Mouse (Mus musculus): Measurements from ENCODE around the gene Cnnm3. TPM values are rescaled to one million over a fixed set of nuclear protein-coding genes. Genes with fewer than 3 reads are reported as not detected.

Gene Cnnm3
- 3.5 and 3.7 TPM in 2 replicates for polyA plus RNA-seq (2015; fragmentation: Nextera tagmentation; extraction: Ambion mirVana)

DNA sequence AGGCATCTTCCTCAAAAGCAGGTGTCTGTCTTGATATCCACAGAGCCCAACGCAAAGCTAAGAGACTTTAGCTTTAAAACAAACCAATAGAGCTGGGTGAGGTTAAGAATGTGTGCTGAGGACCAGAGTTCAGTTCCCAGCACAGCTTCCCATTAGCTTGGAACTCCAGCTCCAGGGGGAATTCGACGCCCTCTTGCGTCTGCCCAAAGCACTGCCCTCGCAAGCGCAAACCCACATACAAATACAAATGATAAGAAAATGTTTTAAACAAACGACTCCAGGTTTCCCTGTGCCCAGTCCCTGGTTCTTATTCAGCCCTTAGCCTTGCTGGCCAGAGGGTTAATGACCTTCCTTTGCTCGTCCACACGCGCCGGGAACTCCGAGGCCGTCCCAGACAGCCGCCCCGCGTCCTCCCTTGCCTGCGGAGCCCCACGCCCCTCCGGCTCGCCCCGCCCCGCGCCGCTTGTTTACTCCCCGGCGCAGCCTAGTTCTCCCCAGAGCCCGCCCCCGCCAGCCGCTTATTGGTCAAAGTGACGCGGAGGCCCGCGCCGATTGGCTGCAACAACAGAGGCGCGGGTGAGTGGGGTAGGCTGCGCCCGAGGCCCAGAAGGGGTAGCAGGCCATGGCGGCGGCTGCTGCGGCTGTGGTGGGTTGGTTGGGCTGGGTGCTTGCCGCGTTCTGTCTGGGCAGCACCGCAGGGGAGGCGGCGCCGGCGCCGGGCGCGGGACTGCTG, at the start of gene Cnnm3:
Cnnm3 (plus strand) TSS at position 579 of the 733 bp plus-strand sequence.
- peaks cover 26% of the 10 kb centered on the region for H3K4me1 ChIP-seq (ENCODE audit: insufficient read depth, low read length)
- H3K9me3 ChIP-seq (ENCODE audit: low read length): no peaks in the 10 kb centered on the region
- peaks cover 6% of the 10 kb centered on the region for H3K36me3 ChIP-seq (ENCODE audit: insufficient read depth, low read length)
- WGBS: 1% methylated on average over 49 of the region's 51 CpGs
- H3K4me2 ChIP-seq (replicated peaks; ENCODE audit: low read depth, low read length): peak within 1 kb of the TSS; percentile 88
- peak; percentile 98 for ATAC-seq (ENCODE audit: low FRiP score, low TSS enrichment)
- no peaks in the 10 kb centered on the region for H3K27me3 ChIP-seq (ENCODE audit: insufficient read depth, low read length)
- peak within 1 kb of the TSS; percentile 87 for H3K9ac ChIP-seq (replicated peaks; ENCODE audit: low read length)
- H3K4me3 ChIP-seq (ENCODE audit: low read length): peak within 1 kb of the TSS; percentile 86
- H3K27ac ChIP-seq (ENCODE audit: low read length): peak within 1 kb of the TSS; percentile 97

DNA sequence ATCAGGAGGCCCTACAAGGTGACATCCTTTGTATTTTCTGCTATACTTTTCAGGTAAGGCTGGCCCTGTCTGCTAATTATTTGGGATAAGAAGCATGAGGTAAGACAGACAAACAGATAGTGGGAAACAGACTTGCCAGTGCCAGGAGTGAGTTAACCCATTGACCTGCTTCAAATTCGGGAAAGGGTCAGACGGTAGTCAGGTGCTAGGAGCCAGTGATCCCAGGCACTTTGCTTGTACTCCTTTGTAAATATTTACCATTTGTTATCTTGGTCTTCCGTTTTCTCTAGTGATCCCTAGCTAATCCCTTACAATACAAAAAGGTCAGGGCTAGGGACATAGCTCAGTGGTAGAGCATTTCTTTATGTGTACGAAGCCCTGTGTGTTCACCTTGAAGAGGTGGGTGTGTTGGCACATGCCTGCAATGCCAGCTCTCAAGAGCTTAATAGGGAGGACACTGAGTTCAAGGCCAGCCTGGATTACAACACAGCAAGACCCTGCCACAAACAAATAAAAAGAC, 46.0 kb upstream of the Cnnm3 start:
- WGBS: 76% methylated on average over 4 of the region's 4 CpGs

DNA sequence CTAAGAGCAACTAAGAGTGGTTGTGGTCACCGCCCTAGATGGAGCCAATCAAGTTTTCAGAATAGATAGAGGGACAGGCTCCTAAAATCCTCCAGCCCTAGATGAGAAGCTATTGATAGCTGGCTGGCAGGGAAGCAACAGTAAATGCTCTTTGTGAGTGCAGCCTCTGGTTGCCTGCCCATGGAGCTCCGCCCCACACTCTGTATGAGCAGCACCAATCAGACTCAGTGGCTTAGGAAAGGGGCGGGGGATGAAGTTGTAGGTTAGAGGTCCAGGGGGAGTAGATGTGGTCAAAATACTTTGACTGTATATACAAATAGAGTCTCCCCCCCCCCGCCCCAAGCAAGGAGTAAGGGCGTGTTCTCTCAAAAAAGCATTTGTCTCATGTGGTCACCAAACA, 44.2 kb upstream of the Cnnm3 start:
- ATAC-seq (ENCODE audit: low FRiP score, low TSS enrichment): no peak
- H3K27me3 ChIP-seq (ENCODE audit: insufficient read depth, low read length): no peaks in the 10 kb centered on the region
- no peak overlapping the region for H3K4me2 ChIP-seq (replicated peaks; ENCODE audit: low read depth, low read length)
- H3K36me3 ChIP-seq (ENCODE audit: insufficient read depth, low read length): no peaks in the 10 kb centered on the region
- no peaks in the 10 kb centered on the region for H3K9me3 ChIP-seq (ENCODE audit: low read length)
- H3K4me1 ChIP-seq (ENCODE audit: insufficient read depth, low read length): peaks cover 6% of the 10 kb centered on the region
- H3K27ac ChIP-seq (ENCODE audit: low read length): no peak overlapping the region
- 60% methylated on average over 5 of the region's 5 CpGs for WGBS
- no peak overlapping the region for H3K9ac ChIP-seq (replicated peaks; ENCODE audit: low read length)
- no peak overlapping the region for H3K4me3 ChIP-seq (ENCODE audit: low read length)

More for the DNA sequence above, 46.0 kb upstream of the Cnnm3 start:
- no peak for ATAC-seq (ENCODE audit: low FRiP score, low TSS enrichment)
- no peaks in the 10 kb centered on the region for H3K9me3 ChIP-seq (ENCODE audit: low read length)
- H3K9ac ChIP-seq (replicated peaks; ENCODE audit: low read length): no peak overlapping the region
- H3K4me2 ChIP-seq (replicated peaks; ENCODE audit: low read depth, low read length): no peak overlapping the region
- no peaks in the 10 kb centered on the region for H3K4me1 ChIP-seq (ENCODE audit: insufficient read depth, low read length)
- no peak overlapping the region for H3K27ac ChIP-seq (ENCODE audit: low read length)
- H3K36me3 ChIP-seq (ENCODE audit: insufficient read depth, low read length): no peaks in the 10 kb centered on the region
- H3K27me3 ChIP-seq (ENCODE audit: insufficient read depth, low read length): no peaks in the 10 kb centered on the region
- H3K4me3 ChIP-seq (ENCODE audit: low read length): no peak overlapping the region

DNA sequence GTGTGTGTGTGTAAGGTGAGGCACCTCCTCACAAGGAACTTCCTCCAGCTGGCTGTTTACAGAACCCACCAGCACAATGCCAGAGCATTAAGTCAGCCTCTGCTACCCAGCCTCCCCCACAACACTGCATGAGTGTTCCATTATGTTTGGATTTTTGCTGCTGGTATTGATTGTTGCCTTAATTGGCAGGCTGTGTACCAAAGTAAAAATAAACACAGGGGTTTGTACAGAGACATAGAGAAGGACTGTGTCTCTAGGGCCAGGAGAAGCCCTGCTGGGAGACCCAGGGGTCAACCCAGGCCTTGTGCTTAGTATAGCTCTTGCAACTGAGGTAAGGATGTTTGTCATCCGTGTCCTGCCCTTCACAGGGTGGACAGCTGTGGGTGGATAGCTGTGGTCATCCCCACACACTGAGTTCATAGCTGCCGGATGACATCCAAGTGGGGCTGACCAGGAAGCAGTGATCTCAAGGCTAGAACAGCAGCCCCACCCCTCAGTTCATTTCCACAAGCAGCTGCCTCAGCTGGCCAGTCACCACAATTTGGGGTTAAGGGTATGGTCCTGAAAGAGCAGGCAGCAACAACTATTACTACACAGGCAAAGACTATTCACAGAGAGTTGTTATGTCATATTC, 41.7 kb upstream of the Cnnm3 start:
- Histone ChIP-seq H3K4me3 (ENCODE audit: low read length) (no peak overlapping the region), H3K9ac (replicated peaks; ENCODE audit: low read length) (no peak overlapping the region), H3K36me3 (ENCODE audit: insufficient read depth, low read length) (no peaks in the 10 kb centered on the region), H3K27me3 (ENCODE audit: insufficient read depth, low read length) (no peaks in the 10 kb centered on the region), H3K4me1 (ENCODE audit: insufficient read depth, low read length) (peaks cover 30% of the 10 kb centered on the region), H3K27ac (ENCODE audit: low read length) (no peak overlapping the region), H3K9me3 (ENCODE audit: low read length) (no peaks in the 10 kb centered on the region), H3K4me2 (replicated peaks; ENCODE audit: low read depth, low read length) (no peak overlapping the region)
- no peak for ATAC-seq (ENCODE audit: low FRiP score, low TSS enrichment)
- WGBS: 50% methylated on average over 2 of the region's 2 CpGs

DNA sequence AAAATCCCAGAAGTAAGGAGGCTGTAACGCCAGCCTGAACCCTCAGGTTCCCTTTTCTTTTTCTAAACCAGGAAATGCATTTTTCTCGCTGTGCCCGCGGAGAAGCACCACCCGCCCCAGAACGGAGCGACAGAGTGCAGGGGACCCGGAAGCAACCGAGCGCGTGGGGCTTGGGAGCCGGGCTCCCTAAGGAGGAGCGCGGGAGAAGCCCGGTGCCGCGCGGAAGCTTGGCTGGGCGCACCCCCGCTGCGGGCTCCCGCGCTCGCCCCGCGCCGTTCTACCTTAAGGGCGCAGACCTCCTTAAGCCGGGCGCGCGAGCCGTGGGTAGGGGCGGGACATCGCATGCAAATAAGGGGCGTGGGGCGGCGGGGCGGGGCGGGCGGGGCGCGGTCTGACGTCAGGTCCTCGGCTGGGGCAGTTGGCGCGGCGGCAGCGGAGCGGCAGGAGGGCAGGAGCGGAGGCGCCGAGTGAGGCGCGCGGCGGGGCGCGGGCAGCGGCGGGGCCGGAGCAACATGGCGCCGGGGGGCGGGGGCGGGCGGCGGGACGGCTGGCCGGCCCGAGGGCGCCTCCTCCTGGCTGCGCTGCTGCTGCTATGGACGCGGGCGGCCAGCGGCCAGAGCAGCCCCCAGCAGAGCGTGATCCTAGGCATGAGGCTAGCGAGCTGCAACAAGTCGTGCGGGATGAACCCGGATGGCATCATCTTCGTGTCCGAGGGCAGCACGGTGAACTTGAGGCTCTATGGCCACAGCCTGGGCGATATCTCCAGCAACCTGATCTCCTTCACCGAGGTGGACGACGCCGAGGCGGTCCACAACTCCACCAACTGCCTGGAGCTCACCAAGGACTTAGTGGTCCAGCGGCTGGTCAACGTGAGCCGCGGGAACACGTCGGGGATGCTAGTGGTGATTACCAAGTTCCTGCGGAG, 40.2 kb upstream of the Cnnm3 start, which contains the start of gene Cnnm4:
Cnnm4 (plus strand) TSS at position 440 of the 925 bp plus-strand sequence.
- peak; percentile 92 for ATAC-seq (ENCODE audit: low FRiP score, low TSS enrichment)
- peak within 1 kb of the TSS; percentile 82 for H3K4me2 ChIP-seq (replicated peaks; ENCODE audit: low read depth, low read length)
- peak within 1 kb of the TSS; percentile 54 for H3K27ac ChIP-seq (ENCODE audit: low read length)
- peak within 1 kb of the TSS; percentile 61 for H3K4me3 ChIP-seq (ENCODE audit: low read length)
- H3K36me3 ChIP-seq (ENCODE audit: insufficient read depth, low read length): no peaks in the 10 kb centered on the region
- WGBS: under 1% methylated on average over 73 of the region's 98 CpGs
- no peaks in the 10 kb centered on the region for H3K27me3 ChIP-seq (ENCODE audit: insufficient read depth, low read length)
- peaks cover 45% of the 10 kb centered on the region for H3K4me1 ChIP-seq (ENCODE audit: insufficient read depth, low read length)
- H3K9ac ChIP-seq (replicated peaks; ENCODE audit: low read length): peak within 1 kb of the TSS; percentile 75
- H3K9me3 ChIP-seq (ENCODE audit: low read length): no peaks in the 10 kb centered on the region

DNA sequence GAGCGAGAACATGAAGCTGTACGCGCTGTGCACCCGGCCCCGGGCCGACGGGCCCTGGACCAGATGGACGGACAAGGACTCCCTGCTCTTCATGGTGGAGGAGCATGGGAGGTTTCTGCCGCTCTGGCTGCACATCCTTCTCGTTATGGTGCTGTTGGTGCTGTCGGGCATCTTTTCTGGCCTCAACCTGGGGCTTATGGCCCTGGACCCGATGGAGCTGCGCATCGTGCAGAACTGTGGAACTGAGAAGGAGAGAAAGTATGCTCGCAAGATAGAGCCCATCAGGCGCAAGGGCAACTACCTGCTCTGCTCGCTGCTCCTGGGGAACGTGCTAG, 39.6 kb upstream of the Cnnm3 start:
- H3K4me3 ChIP-seq (ENCODE audit: low read length): peak overlapping the region; percentile 61
- no peaks in the 10 kb centered on the region for H3K9me3 ChIP-seq (ENCODE audit: low read length)
- peak overlapping the region; percentile 25 for H3K27ac ChIP-seq (ENCODE audit: low read length)
- H3K9ac ChIP-seq (replicated peaks; ENCODE audit: low read length): peak overlapping the region; percentile 75
- H3K4me2 ChIP-seq (replicated peaks; ENCODE audit: low read depth, low read length): peak overlapping the region; percentile 82
- H3K27me3 ChIP-seq (ENCODE audit: insufficient read depth, low read length): no peaks in the 10 kb centered on the region
- peaks cover 52% of the 10 kb centered on the region for H3K4me1 ChIP-seq (ENCODE audit: insufficient read depth, low read length)
- ATAC-seq (ENCODE audit: low FRiP score, low TSS enrichment): peak; percentile 16; the same call in 1 of the 2 replicates
- WGBS: 12% methylated on average over 18 of the region's 18 CpGs
- H3K36me3 ChIP-seq (ENCODE audit: insufficient read depth, low read length): no peaks in the 10 kb centered on the region

DNA sequence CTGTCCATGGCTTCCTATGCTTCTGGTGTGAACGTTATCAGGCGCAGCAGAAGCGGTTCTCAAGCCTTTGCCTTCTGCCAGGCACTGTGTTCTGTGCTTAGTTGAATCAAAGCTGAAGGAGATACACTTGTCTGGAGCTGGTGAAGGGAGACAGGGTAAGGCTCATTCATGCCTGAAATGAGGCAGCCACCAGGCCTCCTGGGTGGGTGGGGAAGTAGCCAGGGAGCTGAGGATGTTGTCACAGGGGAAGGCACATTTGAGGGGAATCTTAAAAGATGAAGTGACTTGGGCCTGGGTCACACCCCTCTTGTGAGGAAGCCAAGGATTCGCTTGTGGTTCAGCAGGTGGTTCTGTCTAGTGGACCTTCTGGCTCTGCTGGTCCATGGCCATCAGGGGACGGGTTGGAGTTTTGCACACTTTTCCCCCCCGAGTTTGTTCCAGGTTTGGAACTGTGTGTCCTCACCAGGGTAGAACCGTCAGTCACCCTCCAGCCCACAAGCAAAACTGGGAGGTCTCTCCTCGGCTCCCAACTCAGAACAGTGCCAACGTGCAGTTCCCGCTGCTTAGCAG, 38.4 kb upstream of the Cnnm3 start:
- Histone ChIP-seq H3K4me2 (replicated peaks; ENCODE audit: low read depth, low read length) (peak overlapping the region; percentile 82), H3K9me3 (ENCODE audit: low read length) (no peaks in the 10 kb centered on the region), H3K9ac (replicated peaks; ENCODE audit: low read length) (0 out of 2 replicates have a peak overlapping the region, but pooled peaks have one; percentile 35), H3K27ac (ENCODE audit: low read length) (no peak overlapping the region), H3K27me3 (ENCODE audit: insufficient read depth, low read length) (no peaks in the 10 kb centered on the region), H3K36me3 (ENCODE audit: insufficient read depth, low read length) (no peaks in the 10 kb centered on the region), H3K4me1 (ENCODE audit: insufficient read depth, low read length) (peaks cover 61% of the 10 kb centered on the region), H3K4me3 (ENCODE audit: low read length) (peak overlapping the region; percentile 61)
- no peak for ATAC-seq (ENCODE audit: low FRiP score, low TSS enrichment)
- WGBS: 57% methylated on average over 10 of the region's 10 CpGs

DNA sequence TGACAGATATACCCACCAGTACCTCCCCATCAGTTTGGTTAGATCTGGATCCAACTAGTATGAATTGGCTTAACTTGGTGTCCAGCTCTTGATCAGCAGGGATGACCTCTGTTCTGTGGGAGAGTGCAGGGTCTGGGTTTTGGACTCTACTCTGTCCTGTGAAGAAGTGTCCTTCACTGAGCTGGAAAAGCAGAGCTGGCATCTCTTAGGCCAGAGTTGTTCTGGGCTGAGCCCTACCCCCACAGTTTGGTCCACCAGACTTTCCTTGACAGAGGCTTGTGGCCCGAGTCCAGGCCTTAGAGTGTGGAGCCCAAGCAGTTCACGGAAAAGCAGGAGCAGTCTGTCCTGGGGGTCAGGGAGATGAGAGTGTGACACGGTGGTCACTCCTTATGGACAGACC, 37.0 kb upstream of the Cnnm3 start:
- WGBS: 45% methylated on average over 3 of the region's 3 CpGs
- no peak overlapping the region; the same call in 1 of the 2 replicates for H3K9ac ChIP-seq (replicated peaks; ENCODE audit: low read length)

DNA sequence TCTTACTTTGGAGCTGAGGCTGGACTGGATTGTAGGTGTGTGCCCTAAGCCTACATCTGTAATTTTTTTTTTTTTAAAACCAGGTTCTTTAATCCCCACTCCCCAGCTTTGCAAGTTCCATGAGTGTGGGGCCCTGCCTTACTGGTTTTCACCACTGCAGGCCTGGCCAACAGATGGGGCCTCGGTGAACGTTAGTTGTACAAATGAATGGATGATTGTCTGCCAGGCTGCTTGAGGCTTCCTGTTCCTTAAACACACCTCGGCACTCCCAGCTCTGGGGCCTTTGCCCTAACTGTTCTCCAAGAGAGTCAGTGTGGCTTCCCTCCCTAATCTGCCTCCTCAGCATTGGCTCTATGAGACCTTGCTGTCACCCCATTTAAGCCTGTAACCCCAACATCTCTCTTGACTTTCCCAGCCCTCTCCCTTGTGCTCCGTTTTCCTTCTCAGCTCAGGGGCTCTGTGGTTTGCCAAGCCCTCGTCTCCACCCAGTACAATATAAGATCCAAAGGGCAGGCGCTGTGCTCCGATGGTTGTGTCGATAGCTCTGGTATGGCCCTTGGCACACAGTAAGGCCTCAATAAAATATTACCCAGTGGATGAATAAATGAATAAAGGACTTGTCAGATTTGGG, 36.1 kb upstream of the Cnnm3 start:
- Histone ChIP-seq H3K36me3 (ENCODE audit: insufficient read depth, low read length) (no peaks in the 10 kb centered on the region), H3K9me3 (ENCODE audit: low read length) (no peaks in the 10 kb centered on the region), H3K4me3 (ENCODE audit: low read length) (no peak overlapping the region), H3K27me3 (ENCODE audit: insufficient read depth, low read length) (no peaks in the 10 kb centered on the region), H3K27ac (ENCODE audit: low read length) (no peak overlapping the region), H3K4me1 (ENCODE audit: insufficient read depth, low read length) (peaks cover 81% of the 10 kb centered on the region), H3K4me2 (replicated peaks; ENCODE audit: low read depth, low read length) (peak overlapping the region; percentile 25), H3K9ac (replicated peaks; ENCODE audit: low read length) (peak overlapping the region; percentile 20; the same call in 1 of the 2 replicates)
- no peak for ATAC-seq (ENCODE audit: low FRiP score, low TSS enrichment)
- WGBS: 43% methylated on average over 8 of the region's 8 CpGs

More for the DNA sequence above, 37.0 kb upstream of the Cnnm3 start:
- no peak overlapping the region for H3K4me3 ChIP-seq (ENCODE audit: low read length)
- H3K36me3 ChIP-seq (ENCODE audit: insufficient read depth, low read length): no peaks in the 10 kb centered on the region
- H3K4me2 ChIP-seq (replicated peaks; ENCODE audit: low read depth, low read length): peak overlapping the region; percentile 25
- no peak for ATAC-seq (ENCODE audit: low FRiP score, low TSS enrichment)
- no peak overlapping the region for H3K27ac ChIP-seq (ENCODE audit: low read length)
- peaks cover 72% of the 10 kb centered on the region for H3K4me1 ChIP-seq (ENCODE audit: insufficient read depth, low read length)
- no peaks in the 10 kb centered on the region for H3K9me3 ChIP-seq (ENCODE audit: low read length)
- H3K27me3 ChIP-seq (ENCODE audit: insufficient read depth, low read length): no peaks in the 10 kb centered on the region

All from kidney, embryonic 16.5 days (tissue).